Mouse (Mus musculus): ENCODE results near the gene Maml3.

The Maml3 gene

DNA sequence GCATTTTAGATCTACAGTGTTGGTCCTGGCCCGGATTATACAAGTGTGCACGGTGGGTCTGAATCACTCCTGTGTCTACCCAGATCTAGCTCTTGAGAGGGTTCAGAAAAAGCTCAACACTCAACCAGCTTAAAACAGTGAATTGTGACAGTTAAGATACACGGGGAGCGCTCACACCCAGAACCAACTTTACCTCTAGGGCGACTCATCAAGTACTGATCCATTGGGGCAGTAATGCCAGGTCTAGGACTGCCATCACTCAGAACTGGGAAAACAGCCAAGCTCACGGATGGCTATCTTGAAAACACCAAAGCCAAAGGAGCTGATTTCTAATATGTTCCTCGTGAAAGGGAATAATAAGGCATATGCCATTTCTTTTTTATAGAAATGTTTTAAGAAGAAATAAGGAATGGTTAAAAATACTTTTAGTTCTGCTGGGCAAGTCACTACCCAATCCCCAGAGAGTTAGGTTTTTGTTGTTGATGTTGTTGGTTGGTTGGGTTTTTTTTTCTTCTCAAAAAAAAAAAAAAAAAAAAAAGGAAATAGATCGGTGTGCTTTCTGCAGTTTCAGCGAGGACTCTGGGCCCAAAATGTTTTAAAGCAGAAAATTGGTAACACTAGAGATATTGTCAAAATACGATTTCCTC is 103.9 kb downstream of the Maml3 start:
- no peak for DNase-seq

DNA sequence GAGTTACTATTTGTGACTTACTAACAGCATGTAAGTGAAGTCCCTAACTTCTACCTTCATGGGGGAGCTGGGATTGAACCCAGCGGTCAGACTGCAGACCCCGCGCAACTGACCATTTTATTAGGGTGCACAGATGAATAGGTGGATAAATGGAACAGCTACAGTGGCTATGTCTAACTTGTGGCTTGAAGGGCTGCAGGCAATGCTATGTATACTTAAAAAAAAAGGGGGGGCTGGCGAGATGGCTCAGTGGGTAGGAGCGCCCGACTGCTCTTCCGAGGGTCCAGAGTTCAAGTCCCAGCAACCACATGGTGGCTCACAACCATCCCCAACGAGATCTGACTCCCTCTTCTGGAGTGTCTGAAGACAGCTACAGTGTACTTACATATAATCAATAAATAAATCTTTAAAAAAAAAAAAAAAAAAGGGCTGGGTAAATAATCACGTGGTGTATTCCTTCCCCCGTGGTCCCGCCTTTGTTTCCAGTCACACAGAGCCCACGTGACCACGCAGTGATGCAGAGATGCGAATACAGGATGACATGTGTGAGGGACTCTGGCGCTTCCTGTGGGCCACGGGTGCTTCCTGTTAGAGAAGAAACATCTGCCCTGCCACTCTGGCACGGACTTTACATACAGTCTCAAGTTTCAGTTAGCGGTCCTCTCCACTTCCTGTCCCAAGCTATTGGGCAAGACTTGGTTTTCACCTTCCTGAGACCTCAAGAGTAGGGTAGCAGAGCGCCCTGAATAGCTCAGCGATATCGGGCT is 105.0 kb downstream of the Maml3 start:
- peak; percentile 81 for DNase-seq

DNA sequence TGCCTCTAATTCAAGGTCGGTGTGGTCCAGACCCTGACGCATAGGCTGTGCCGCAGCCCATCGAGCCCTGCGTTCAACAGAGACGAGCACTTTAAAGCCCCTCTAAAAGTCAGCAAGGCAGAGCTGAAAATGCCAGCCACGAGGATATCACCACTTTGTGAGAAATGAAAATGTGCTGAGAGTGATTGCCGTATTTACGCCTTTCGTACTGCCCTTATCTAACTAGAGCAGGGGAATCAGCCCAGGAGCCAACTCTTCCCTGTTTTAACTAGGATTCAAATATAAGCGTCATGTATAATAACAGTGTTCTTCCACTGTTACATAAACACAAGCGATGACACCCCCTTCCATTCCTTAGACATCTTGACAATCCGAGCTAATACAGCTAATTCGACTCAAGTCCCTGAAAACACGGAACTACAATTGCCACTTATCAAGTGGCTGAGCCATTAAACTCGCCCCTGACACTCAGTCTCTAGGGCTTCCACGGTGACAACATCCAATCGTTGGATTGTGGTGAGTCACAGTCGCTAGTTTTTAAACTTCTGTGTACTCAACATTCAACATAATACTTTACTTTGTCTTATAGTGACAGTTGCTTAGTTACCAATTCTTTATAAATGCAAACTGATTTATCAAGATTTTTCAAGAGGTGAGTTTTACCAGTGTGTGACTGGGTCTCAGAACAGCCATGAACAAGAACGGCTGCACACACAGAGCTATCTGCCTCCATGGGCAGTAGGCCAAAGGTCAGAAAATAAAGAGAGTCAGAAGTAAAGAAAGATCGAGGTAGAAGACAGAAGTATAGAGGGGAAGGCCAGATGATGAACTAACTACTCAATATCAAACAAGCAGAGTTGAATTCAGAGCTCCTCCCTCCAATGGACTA is 106.1 kb downstream of the Maml3 start:
- DNase-seq: no peak

DNA sequence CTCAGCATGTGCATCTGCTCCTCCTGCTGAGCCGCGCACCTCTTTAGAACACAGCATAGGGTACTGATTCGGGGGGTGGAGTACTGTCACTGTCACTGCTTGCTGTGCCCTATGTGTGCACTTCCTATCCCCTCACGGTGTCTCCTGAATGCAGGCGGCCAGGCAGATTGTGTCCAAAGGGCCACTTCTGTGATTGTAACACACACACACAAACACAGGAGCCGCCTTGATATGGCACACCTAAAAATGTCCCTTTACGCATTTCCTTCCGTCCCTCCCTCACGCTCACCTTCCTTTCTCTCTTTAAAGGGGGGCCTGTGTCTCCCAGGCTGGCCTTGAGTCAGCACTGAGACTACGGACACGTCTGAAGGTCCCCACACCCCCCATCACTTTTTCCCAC is 107.3 kb downstream of the Maml3 start:
- DNase-seq: no peak

DNA sequence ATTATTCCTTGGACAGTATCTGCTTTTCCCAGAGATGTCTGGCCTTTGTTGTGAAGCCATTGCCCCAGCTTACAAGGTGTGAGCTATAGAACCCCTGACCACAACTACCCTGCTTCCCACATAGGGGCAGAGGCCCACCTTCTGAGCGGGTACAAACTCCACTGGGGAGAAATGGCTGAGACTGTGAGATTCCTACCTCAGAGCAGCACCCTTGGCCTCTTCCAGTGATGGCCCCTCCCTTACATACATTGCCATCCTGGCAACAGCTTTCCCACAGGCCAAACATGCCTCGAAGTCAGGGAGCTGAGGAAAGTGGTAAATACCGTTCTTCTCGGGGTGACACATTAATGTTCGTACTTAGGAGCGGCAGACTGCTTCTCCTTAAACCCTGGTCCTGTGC is 118.4 kb downstream of the Maml3 start:
- no peak for DNase-seq

DNA sequence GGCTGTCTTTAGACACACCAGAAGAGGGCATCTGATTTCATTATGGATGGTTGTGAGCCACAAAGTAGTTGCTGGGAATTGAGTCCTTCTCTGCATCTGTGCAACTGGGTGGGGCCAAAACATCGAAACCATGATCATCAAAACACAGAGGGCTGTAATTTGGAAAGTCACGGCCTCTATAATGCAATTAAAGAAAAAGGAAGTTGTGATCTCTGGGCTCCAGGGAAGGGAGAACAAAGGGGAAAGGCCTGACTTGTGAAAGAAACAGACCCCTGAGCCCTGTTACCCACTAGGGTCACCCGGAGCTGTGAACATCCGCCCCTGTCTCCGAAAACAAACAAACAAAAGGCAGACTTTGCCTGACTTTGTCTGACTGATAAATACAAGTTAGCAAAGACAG is 123.4 kb downstream of the Maml3 start:
- DNase-seq: no peak

DNA sequence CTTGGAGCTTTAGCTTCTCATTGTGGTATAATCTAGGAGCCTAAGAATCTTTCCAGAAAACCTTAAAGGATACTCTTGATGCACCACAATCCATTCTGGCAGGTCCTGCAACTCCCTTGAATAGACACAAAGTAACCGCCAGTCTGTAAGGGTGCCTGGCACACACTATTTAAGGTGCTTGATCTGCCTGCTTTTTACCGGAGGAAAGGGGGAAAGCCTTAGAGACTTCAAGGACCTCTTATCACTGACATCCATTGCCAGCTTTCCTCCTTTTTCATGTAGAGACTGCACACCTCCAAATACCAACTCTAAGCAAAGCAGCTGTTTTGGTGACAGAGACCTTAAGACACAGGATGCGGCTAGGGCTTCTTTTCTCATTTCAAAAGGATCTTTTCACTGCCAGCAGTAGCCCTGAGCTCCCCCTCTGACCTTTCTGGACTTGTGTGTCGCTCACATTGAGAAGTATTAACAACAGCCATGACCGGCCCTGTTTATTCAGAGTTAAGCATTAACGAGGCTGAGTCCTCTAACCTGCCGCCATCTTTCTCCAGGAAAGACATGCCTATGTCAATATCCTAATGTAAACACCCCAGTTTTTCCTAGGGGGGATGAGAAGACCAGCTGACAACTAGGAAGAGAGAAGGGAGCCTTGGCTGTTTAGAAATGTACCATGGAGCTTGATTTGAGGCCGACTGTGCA is 127.1 kb downstream of the Maml3 start:
- no peak for DNase-seq

DNA sequence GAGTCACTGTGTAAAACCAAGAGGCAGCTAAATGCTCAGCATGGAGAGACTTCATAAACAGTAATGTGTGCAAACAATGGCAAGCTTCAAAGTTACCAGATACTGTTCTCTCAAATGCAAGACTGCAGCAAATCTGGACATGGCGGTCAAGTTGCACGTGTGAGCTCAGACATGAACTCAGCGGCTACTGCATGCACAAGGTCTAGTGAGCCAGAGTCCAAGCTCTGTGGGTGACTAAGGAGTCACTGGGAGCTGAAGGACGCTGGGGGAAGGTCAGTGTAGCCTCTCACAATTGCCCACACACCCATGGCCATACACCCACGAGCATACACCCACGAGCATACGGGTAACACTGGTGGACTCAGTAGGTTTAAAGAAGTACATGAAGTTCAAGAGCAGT is 130.3 kb downstream of the Maml3 start:
- no peak for DNase-seq

DNA sequence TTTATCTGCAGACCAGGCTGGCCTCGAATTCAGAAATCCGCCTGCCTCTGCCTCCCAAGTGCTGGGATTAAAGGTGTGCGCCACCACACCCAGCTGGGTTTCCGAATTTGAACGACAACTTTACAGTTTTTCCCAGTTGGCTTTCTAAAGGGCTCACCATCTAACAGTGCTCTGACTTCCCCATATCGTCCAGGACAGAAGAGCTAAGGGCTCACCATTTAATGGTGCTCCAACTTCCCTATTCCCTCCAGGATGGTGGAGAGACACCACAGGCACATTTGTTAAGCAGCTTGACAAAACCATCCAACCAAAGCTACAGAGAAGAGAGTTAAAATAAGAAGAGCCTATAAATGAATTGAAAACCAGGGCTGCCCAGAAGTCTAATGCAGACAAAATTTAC is 130.7 kb downstream of the Maml3 start:
- DNase-seq: no peak

DNA sequence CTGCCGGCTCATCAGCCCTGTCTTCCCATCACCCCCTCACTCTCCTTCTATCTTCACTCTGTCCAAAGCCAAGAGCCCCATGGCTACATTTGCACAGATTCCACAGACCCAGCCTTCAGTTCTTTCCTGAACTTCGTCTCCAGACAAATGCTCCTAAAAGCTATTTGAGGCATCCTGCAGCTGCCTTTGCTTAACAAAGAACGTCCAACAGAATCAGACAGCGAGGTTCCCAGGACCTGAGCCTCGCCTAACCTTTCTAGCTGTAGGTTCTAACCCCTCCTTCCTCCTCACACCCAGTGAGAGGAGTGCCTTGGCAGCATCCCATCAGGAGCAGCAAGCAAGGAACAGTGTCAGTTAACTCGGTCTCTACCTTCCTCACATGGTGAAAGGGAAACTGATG is 132.3 kb downstream of the Maml3 start:
- no peak for DNase-seq

DNA sequence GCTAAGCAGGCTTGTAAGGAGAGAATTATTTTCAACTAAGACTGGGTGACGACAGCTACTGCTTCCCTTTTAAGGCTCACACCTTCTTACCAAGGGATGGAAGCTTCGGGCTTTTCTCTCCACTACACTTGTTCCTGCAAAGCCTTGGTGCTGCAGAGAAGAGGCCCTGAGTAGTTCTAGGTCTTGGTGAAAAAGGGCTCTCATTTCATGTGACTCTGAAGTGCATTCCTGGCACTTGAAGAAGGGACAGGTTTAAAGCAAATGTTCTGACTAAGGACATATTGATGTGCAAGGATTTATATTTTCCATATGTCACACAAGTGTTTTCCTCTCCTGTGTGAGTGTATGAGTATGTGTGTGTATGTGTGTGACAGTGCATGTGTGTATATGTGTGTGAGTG is 134.4 kb downstream of the Maml3 start:
- no peak for DNase-seq

DNA sequence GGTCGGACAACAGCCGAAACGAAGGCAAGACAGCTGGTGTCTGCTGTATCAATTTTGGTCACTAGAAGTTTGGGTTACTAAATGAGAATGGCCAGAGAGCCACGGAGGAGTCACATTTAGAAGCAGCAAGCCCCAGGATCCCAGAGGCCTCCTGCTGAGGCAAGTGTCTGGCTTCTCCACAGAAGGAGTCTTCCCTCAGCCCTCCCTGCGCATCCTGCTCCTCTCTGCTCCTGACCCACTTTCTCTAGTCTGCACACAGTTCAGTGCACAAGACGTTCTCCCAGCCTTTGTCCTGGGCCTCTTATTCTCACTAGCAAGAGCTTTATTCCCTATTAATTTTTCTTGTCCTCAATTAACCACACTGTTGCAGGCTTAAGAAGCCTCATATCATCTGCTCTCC is 135.4 kb downstream of the Maml3 start:
- DNase-seq: no peak

DNA sequence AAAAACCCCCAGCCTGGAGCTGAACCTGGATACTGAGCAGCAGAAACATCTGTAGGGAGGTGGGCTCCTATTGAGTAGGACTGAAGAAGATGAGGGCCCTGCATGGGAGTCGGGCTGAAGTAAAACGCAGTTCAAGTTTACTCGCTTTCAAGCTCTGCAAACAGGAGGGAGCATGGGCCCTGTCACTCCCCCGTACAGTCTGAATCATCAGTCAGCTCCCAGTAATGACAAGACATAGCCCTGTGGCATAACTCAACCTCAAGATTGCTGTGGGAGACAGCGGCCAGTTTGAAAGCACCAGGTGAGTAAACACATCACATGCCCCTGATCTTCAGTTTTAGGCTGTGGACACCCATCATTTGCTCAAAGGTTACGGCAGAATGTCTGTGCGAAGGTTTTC is 139.0 kb downstream of the Maml3 start:
- DNase-seq: no peak

DNA sequence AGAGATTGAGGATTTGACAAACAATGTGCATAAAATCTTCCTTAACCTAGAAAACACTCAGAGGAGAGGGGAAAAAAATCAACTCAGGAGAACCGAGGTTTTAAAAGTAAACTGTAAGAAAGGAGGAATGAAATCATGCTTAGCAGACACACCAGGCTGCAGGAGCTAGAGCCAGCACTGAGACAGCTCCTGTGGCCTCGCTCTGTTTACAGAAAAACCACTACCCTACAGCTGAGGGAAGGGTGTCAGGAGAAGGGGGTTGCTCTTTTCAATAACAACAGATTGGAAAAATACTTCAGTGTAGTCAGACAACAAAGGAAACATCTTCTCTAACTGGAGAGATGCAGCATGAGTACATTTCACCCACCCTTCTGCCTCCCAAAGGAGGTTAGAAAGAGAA is 139.4 kb downstream of the Maml3 start:
- no peak for DNase-seq

DNA sequence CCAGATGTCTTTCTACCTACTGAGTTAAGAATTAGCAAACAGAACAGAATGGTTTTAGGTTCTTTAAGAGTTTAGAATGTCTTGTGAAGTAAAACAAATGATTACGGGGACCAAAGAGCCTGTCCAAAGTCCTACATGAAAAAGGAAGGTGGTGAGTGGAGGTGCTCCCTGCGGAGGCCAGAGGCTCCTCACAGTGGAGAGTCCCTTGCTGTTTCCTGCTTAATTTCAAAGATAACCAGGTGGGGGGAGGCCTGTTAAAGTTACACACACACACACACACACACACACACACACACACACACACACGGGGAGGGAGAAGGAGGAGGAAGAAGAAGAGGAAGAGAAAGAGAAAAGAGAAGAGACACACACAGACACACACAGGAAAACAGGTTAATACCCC is 139.9 kb downstream of the Maml3 start:
- no peak for DNase-seq

DNA sequence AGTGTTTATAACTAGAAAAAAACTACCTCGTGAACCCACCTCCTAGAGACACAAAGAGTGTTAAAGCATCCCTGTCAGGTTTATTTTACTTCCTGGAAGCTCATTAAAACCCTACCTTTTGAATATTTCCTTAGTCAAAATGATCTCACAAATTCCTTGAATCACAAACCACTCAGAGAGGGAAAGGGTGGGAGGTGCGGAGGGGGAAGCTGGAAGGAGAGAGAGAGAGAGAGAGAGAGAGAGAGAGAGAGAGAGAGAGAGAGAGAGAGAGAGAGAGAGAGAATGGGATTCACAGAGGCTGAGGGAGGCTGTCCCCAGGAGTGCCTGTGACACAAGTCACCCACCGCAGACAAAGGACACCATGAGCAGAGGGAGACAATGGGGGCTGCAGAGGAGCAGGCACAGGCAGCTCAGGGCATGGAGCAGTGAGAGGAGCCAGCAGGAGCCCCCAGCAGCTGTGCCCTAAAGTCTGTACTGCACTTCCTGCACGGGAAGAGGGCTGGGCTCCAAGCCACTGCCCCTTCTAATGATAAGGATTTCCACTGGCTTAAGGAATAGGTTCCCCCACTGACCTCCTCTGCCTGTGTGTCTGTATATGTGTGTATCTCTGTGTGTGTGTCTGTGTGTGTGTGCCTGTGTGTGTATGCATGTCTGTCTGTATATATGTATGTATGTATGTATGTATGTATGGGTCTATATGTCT is 140.8 kb downstream of the Maml3 start:
- no peak for DNase-seq

DNA sequence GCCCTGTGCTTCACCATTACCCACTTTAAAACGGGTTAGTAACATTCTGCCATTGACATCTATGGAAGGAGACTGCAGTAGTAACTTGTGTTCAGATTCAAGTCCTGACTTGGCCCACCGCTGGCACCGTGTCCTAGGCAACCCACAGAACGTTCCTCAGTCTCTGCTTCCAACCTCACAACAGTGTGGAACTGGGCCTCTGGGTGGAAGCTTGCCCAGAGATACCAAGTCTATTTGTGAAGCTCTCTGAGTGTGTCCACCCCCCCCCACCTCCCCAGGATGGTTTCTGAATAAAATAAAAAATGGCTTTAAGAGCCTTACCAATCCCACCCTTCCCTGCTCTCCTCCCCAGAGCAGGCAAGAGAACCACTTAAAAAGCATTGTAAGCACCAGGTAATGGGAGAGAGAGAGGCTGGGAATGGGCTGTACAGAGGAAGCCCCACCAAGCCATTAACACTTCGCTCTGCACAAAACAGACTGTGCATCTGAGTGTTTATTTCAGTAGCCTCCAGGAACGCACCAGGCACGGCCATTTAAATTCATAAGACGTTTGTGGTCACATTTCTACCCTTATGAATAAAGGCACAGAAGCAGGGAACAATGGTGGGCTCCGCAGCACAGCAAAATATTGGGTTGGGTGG is 141.6 kb downstream of the Maml3 start:
- DNase-seq: no peak

DNA sequence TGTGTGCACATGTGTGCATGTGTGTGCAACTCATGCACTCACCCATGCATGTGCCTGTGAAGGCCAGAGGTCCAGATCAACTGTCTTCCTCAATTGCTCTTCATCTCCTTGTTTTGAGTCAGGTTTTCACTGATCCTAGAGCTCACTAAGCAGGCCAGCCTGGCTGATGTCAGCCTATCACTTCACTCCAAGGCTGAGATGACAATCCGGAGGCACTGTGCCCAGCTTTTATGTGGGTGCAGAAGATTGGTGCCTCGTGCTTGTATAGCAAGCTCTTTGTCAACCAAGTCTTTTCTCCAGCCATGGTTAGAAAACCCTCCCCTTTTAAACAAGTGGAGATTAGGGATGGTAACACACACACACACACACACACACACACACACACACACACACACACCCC is 146.1 kb downstream of the Maml3 start:
- DNase-seq: no peak

DNA sequence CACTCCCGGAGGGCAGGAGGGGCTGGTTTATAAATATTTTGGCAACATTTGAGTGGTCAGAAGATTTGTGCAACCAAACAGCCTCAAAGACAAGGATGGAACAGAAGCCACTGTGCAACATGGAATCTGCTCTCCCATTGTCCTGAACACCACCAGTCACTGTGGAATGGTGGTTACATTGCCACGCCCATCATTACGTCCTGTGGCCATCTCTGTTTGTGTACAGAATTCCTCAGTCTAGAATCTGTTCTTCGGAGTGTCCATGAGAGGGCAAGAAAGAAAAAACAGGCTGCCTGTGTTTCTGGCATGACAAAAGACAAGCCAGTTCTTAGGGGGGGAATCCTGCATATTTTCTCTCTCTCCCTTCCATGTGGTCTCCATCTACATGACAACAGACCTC is 150.4 kb downstream of the Maml3 start:
- no peak for DNase-seq

DNA sequence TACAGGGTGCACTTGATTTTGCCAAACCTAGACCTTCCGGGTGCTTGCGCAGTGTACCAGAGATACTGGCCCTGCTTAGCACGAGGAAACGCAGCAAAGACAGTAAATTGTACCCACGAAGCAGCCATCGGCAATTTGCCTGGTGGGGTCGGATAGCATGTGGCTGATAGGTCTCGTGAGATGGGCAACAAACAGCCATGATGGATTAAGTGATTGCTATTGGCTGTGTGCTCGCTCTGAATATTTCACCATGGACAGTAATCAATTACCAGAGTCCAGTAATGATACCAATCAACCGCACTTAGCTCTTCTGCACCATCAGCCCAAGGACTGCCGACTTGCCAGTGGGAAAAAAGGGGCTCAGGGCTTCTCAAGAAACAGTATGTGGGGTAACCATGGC is 150.9 kb downstream of the Maml3 start:
- DNase-seq: no peak

DNA sequence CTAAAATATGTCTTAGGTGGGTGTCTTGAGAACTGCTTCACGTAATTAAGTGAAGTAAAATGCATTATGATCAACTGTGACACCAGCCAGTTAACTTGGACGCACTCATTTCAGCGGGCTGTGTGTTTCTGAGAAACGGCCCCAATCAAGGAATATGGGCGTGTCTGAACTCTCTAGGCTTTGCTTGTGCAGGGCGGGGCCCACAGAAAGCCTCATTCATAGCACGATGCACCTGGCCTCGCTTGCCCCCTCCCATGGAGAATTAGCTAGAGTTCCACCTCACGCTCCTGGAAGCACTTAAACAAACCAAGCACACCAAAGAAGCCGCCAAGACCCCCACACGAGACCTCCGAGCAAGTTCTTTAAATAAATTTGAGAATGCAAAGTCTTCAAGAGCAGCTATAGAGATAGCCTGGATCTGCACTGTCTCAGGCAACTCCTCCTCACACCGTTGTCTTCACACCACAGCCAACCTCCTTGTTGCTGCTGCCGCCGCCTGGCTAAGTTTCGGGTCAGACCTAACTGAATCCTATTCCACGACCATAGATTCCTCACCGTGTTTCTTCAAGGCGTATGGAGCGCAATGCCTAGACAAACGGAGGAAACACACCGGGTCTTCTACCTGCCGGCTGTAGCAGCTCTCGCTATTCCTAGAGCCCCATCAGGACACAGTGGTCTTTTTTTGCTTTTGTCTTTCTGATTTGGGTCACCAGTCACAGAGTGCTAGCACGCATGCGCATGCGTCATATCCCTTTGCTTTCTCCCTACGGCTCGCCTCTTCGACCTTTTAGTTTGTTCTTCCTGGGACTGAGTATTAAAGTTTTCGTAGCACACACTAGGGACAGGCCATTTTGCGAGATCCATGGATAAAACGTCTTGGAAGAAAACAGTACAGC is 151.9 kb downstream of the Maml3 start:
- no peak for DNase-seq

Data from layer of hippocampus, adult 9-11 months (tissue).